Mouse (Mus musculus): Measurements from ENCODE around the gene Gins3. TPM values are rescaled to one million over a fixed set of nuclear protein-coding genes. Genes with fewer than 3 reads are reported as not detected.
"Not testable (repeated sequence)": the region's sequence is repeated elsewhere in the genome, so short reads cannot be mapped to it uniquely, and the experiment has no call there.

Gins3 gene
- under 1 TPM; 0.38 to 0.66 TPM for total RNA-seq (2021)
- long read RNA-seq, experiment 1, result 0 reads
- long read RNA-seq, experiment 2, partial matches to known transcripts, result 0 of 1 reads
- long read RNA-seq, experiment 2, other reads (novel, unspliced or antisense), result 0 of 1 reads

DNA sequence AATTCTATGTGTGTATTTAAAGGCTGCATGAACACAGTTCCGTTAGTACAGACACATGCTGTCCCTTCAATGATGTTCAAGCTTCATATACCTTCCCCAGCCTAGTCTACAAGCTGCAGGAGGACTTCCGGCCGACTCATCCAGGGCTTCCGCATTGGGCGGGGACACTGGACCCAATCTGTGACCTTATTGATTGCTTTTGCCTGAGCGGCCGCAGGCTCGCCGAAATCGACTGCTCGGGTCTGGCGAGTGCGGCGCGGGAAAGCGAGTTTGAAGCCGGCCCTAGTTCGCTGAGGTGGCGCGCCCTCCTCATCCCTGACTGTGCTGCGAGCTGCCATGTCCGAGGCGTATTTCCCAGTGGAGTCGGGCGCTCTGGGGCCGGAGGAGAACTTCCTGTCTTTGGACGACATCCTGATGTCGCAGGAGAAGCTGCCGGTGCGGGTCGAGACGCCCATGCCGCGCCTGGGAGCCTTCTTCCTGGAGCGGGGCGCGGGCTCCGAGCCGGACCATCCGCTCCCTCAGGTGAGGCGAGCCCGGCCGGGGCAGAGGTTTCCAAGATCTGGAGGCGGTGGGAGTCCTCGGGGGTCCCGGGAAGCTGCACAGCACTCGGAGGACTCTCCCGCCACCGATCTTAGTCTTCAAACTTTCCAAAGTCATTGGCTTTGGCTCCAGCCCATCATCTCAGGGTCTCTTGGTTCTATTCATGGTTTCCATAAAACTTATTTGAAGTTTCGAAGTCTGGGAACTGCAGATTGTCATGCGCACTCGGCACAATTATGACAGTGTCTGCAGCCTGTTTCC lies at the start of gene Gins3:
Gins3 (plus strand) TSS at position 192 of the 801 bp plus-strand sequence.
- DNase-seq (ENCODE audit: low spot score), result peak; percentile 93

- DNase-seq (ENCODE audit: low spot score), result no peak
Measured at GRCm38 (mm10) chr8:95587339-95587738, 45.9 kb upstream of the Gins3 start.

DNA sequence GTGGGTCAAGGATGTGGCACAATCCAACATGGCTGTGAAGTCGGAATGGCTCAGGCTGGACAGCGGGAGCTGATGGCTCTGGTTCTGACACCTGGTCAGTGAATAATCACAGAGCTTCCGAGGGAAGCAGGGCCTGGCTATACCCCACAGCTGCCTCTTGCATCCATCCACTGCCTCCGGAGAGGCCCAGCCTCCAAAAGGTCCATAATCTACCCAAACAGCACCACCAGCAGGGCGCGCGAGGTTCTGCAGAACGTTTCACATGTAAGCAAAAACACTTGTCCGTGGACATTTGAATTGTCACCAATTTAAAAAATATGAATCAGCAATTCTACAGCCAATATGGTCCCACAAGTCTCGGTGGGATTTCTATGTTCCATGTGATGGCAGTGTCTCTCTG lies 44.0 kb upstream of the Gins3 start:
- DNase-seq (ENCODE audit: low spot score), result no peak

- DNase-seq (ENCODE audit: low spot score), result no peak
Measured at GRCm38 (mm10) chr8:95590539-95590938, 42.7 kb upstream of the Gins3 start.

DNA sequence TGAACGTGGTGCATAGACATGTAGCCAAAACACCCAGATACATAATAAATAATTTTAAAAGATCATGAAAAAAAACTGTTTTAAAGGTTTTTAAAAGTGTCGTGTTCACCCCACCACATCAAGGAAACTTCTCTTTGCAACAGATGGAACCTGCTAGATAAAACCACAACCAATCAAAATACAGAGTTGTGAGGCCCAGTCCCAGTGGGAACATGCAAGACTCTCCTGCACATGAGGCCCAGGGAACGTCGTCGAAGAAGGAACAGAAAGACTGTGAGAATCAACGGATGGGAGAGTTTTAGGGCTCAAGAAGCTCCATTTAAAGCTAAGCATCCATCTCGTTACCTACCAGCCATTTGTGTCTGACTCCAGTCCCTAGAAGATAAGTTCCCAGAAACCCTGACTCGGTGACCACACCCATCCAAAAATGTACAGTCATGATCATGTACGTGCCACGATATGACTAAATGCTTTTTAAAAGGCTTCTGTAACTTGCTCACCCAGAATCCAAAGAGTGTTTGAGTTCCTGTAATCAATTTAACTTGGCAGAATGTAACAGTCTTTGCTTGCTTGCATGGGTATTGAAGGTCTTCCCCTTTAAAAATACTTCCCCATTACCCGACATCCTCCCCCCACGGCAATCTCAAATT lies 41.0 kb upstream of the Gins3 start:
- DNase-seq (ENCODE audit: low spot score), result no peak

DNA sequence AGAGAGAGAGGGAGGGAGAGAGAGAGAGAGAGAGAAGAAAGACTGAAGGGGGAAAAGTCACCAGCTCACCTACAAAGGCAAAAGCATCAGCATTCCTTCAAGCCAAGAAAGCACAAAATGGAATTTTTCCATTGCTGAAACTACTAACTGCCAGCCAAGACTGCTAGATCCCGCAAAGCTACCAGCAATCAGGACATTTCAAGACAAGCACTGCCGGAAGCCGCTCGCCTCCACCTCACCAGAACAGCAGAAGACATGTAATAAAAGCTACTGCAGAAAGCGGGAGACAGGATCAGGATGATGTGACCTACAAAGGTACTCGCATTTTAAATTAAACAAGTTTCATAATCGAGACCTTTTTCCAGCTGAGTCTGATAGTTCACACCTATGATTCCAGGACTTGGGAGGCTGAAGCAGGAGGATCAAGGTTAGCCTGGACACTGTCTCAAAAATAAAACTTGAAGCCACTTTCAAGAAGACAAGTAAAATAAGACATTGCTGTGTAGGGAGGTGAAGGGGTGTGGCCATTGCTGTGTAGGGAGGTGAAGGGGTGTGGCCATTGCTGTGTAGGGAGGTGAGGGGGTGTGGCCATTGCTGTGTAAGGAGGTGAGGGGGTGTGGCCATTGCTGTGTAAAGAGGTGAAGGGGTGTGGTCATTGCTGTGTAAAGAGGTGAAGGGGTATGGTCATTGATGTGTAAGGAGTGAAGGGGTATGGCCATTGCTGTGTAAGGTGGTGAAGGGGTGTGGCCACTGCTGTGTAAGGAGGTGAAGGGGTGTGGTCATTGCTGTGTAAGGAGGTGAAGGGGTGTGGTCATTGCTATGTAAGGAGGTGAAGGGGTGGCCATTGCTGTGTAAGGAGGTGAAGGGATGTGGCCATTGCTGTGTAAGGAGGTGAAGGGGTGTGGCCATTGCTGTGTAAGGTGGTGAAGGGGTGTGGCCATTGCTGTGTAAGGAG lies 39.5 kb upstream of the Gins3 start:
- DNase-seq (ENCODE audit: low spot score), result no peak

DNA sequence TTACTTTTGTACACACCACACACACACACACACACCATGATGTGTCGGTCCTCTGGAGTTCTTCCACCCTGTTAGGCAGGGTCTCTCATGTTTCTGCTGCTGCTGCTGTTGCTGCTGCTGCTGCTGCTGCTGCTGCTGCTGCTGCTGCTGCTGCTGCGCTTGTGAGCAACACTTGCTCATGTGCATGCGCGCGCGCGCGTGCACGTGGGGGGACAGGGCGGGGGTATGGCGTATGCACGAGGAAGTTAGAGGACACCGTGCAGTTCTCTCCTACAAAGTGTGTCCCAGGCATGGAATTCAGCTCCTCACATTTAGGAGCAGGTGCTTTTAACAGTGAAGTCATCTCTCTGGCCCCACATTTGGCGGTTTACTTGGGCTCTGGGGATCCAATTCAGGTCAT lies 38.1 kb upstream of the Gins3 start:
- DNase-seq (ENCODE audit: low spot score), result no peak

- DNase-seq (ENCODE audit: low spot score), result no peak
Measured at GRCm38 (mm10) chr8:95596841-95597241, 36.4 kb upstream of the Gins3 start.

DNA sequence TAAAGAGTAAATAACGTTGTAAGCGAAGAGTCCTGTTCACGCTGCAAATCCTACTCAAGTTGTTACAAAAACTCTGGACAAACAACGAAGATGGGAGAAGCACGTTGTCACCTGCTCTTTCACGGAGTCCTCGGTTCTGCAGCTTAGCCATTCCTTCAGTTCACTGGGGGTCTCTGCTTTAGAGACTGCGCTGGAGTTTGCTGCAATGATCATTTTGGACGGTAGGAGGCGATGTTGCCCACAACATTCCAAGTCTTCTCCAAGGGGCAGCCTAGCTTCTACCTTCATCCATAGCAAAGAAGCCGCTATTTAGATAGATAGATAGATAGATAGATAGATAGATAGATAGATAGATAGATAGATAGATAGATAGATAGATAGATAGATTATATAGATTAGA lies 33.4 kb upstream of the Gins3 start:
- peak; percentile 11 for DNase-seq (ENCODE audit: low spot score)

DNA sequence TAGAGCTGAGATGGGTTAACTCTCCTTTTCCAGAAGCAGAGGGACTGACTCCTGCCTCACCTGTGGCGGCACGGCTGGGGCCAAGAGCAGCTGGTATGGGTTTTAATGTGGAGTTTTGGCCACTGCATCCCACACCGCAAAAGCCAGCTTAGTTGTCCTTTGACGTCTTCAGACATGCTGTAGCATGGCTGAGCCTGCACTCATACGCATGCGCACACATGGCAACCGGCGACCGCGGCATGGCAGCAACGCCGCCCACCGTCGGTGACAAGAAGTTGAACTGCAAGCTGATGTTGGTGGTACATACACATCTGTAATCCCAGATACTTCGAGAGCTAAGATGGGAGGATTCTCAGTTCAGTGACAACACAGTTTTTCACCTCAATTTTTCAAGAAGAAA lies 31.9 kb upstream of the Gins3 start:
- no peak for DNase-seq (ENCODE audit: low spot score)

- DNase-seq (ENCODE audit: low spot score), result no peak
Measured at GRCm38 (mm10) chr8:95602168-95602567, 31.1 kb upstream of the Gins3 start.

- DNase-seq (ENCODE audit: low spot score), result not testable (repeated sequence)
Measured at GRCm38 (mm10) chr8:95606509-95606908, 26.7 kb upstream of the Gins3 start.

- DNase-seq (ENCODE audit: low spot score), result no peak
Measured at GRCm38 (mm10) chr8:95607210-95607609, 26.0 kb upstream of the Gins3 start.

DNA sequence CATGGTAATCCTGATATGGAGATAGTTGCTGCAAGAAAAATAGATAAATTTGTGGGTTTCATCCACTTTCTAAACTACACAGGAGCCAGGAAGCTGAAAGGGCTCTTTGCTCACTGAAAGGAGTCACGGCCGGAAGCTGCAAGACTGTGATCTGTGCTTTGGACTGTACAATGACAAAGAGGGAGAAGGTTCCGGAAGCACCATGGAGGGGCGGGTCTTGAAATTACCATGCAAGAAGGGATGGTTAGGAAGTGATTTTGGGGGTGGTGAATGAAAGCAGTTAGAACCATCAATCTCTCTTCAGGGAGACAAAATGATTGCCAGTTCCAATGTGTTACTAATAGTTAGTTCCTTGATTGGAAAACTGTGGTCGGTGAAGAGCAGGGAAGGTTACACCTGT lies 23.8 kb upstream of the Gins3 start:
- DNase-seq (ENCODE audit: low spot score), result no peak

GRCm38 (mm10) chr8:95610749-95611148 lies 22.5 kb upstream of the Gins3 start:
- no peak for DNase-seq (ENCODE audit: low spot score)

DNA sequence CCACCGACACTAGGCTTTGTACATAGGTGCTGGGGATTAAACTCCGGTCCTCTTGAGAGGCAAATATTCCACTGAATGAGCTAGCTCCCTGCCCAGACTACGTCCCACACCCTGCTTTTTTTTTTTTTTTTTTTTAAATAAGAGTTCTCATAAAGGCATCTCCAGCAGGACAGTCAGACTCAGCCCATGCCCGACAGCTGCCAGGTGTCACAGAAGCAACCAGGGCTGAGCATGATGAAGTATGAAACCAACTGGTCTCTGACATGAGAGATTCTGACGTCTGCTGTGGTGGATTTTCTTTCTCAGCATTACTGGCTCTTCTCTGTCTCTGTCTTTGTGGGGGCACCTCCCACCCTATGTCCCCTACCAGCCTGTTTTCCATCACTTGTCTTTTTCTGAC lies 21.5 kb upstream of the Gins3 start:
- DNase-seq (ENCODE audit: low spot score), result no peak

GRCm38 (mm10) chr8:95616383-95616782 lies 16.9 kb upstream of the Gins3 start:
- no peak for DNase-seq (ENCODE audit: low spot score)

GRCm38 (mm10) chr8:95620046-95620445 lies 13.2 kb upstream of the Gins3 start:
- no peak for DNase-seq (ENCODE audit: low spot score)

DNA sequence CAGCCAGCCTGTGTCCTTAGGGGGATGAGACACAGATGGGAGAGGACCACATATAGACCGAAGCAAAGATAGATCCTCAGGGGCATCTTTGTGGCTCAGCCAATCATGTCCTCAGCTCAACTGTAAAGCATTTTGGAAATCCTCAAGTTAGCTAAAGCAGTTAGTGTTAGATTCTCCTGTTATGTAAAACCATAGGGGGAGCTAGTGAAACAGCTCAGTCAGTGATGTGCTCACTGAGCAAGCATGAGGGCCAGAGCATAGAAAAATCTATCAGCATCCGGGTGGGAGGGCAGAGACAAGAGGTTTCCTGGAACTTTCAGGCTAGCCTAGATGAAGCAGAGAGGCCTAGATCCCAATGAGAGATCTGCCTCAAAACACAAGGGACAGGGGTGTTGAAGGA lies 8.4 kb upstream of the Gins3 start:
- DNase-seq (ENCODE audit: low spot score), result no peak

GRCm38 (mm10) chr8:95632840-95633239 lies 413 bp upstream of the Gins3 start:
- no peak for DNase-seq (ENCODE audit: low spot score)

GRCm38 (mm10) chr8:95634063-95634340 lies 749 bp downstream of the Gins3 start:
- no peak for DNase-seq (ENCODE audit: low spot score)

DNA sequence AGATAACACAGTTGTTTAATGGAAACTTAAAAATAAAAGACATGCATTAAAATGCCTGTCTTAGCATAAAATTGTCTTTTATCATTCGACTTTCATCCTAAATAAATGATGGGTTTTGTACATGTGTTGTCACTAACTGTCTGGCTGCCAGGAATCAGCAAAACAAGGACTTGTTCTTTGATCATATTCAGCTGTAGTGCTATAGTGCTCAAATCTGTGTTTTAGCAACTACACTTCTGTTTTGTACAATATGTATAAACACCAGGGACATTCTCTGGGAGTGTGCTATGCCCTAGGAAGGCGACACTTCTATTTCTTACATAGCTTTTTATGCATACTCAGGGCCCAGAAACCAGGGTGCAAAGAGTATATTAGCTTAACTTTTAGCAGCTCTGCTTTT lies 11.7 kb downstream of the Gins3 start:
- no peak for DNase-seq (ENCODE audit: low spot score)
